Mouse (Mus musculus) embryonic fibroblast, embryonic 13.5 days (primary cell): Measurements from ENCODE around the gene Pck1. TPM values are rescaled to one million over a fixed set of nuclear protein-coding genes. Genes with fewer than 3 reads are reported as not detected.

Source experiments
- H3K27ac ChIP-seq: 2 replicates; pipeline ENCODE4 v1.5.1; 2012; ENCODE audit warnings: low read length, control low read depth, inconsistent platforms; ENCODE audit not compliant: insufficient read depth
- H3K4me1 ChIP-seq: 2 replicates; pipeline ENCODE4 v1.6.1; 2011; ENCODE audit warnings: low read length; ENCODE audit not compliant: control insufficient read depth, insufficient read depth
- H3K4me3 ChIP-seq: 2 replicates; pipeline ENCODE4 v1.5.1; 2011; ENCODE audit warnings: mild to moderate bottlenecking, control low read depth, low read length; ENCODE audit not compliant: insufficient read depth
- CTCF ChIP-seq: IDR thresholded peaks from 2 replicates; pipeline ENCODE4 v1.5.1; 2011; ENCODE audit warnings: mild to moderate bottlenecking, control low read depth, low read length, moderate library complexity, borderline replicate concordance; ENCODE audit not compliant: insufficient read depth
- POLR2A ChIP-seq: IDR thresholded peaks from 2 replicates; pipeline ENCODE4 v1.6.1; 2011; ENCODE audit warnings: low read depth, mild to moderate bottlenecking, control low read depth, low read length, moderate library complexity
- polyA plus RNA-seq: library from polyadenylated mRNA; stranded (reverse); fragments of >200 nt; gene quantifications from 2 replicates; pipeline ENCODE4 v1.2.4, GENCODE M21; 2011; ENCODE audit warnings: low read depth; ENCODE audit not compliant: missing spikeins, insufficient read length

Pck1 gene
- polyA plus RNA-seq, 1 experiment = not detected

DNA sequence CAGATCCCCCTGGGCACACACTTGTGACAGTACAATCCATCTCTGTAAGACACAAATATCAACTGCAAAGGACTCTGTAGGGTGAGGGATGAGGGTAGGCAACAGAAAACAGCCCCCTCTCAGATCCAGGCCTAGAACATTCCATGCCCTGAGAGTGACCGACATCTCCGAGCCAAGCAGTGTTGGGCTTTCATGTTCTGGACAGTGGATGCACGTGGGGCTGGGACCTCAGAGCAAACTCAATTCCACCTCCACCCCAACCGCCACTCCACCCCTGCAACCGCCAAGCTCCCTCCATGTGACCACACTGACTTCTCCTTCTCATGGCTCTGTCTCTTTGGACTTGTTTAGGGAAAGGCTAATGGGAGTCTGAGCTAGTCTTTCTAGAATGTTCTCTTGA is 19.1 kb downstream of the Pck1 start:
- no peak overlapping the region for H3K4me3 ChIP-seq
- no peaks in the 10 kb centered on the region for H3K4me1 ChIP-seq
- no peak overlapping the region for H3K27ac ChIP-seq
- TF ChIP-seq CTCF = no peak
- no peak for TF ChIP-seq POLR2A

DNA sequence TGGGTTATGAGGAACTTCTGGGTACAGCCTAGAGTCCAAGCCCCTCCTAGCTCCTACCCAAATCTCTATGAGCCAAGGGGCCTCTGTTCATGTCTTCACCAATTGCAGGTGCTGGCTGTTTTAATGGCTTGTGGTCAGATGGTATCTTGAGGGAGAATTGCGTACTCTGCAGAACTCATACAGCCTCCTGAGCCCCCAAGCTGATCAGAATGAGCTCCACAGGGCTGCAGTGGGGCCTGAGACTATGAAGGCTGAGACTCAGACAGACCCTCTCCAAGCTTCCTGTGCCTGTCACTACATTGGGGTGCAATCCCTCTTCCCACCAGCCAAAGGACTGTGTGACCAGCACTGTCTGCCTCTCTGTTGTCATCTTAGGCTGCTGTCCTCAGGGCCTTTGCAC is 19.5 kb downstream of the Pck1 start:
- Histone ChIP-seq H3K4me1 (no peaks in the 10 kb centered on the region), H3K4me3 (no peak overlapping the region), H3K27ac (no peak overlapping the region)
- TF ChIP-seq CTCF = no peak
- TF ChIP-seq POLR2A = no peak

DNA sequence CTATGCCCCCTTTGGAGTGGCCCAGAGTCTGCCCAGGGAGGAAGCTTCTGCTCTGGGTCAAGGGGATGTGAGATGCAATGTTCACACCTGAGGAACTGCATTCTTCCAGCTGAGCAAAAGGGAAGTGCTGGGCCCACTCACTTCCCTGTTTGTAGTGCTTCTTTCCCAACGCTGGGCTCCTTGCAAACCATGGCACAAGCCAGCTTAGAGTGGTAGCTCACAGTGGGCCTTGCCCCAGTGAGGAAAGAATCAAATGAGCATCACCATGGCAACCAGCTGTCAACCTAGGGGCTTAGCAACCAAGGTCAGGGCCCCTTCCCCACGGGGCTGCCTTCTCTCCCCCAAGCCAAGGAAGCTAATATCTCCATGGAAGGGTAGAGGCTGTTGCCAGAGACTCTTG is 20.2 kb downstream of the Pck1 start:
- no peak for TF ChIP-seq POLR2A
- H3K4me1 ChIP-seq = no peaks in the 10 kb centered on the region
- H3K4me3 ChIP-seq = no peak overlapping the region
- H3K27ac ChIP-seq = no peak overlapping the region

DNA sequence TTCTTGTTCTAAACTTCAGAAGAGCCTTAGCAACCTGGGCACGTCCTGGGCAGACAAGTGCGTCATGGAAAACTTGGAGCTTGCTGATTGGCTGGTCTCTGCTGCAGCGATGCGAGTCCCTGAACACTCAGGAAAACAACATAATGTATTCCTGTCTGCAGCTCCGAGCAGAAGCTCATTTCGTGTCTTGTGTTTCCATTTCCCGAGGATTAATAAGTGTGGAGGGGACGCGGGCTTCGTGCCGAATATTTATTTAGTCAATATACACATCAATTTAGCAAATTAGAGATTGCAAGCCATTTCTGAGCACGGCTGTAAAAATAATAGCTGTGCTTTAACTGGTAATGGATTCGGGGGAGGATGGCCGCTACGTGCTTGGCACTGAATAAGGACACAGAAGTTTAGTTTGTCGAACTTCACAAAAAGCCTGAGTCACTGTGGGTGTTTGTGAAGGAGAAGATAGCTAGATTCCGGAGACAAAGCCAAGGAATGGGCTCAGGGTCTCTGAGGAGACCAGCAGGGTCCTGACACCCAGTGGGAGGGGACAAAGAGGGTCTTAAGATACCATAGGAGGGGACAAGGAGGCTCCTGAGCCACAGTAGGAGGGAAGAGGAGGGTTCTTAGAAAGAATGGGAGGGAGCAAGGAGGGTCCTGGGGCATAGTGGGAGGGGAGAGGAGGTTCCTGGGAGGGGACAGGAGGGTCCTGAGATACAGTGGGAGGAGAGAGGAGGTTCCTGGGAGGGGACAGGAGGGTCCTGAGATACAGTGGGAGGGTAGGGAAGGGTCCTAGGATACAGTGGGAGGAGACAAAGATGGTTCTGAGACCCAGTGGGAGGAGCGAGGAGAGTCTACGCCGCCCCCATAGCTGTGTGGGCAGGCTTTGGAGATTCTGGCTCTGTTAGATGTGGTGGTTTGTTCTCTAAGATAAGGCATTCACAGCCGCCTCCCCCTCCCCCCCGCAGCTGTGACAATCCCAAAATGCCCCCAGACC is 21.0 kb downstream of the Pck1 start:
- H3K4me3 ChIP-seq = no peak overlapping the region
- H3K4me1 ChIP-seq = no peaks in the 10 kb centered on the region
- TF ChIP-seq CTCF (no peak), POLR2A (no peak; the same call in 1 of the 2 replicates)
- H3K27ac ChIP-seq = peak overlapping the region; percentile 35; the same call in 1 of the 2 replicates

DNA sequence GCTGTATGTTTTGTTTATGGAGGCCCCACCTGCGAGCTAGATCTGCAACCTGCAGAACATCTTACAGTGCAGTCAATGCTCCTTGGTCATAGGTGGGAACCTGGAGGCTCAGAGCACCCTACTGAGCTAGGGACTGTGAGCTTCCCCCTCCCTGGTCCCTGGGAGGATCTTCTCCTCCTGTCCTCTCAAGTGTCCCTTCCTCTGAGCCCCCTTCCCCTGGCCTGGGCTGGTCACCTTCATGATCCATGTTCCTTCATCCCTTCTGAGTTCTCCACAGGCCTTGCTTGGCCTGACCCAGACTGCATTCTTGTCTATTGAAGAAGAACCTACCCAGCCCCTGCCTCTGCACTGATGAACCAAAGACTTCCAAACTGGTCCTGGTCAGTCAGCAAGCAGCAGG is 21.7 kb downstream of the Pck1 start:
- TF ChIP-seq CTCF = no peak
- no peak for TF ChIP-seq POLR2A
- no peaks in the 10 kb centered on the region for H3K4me1 ChIP-seq
- H3K4me3 ChIP-seq = no peak overlapping the region
- H3K27ac ChIP-seq = no peak overlapping the region

DNA sequence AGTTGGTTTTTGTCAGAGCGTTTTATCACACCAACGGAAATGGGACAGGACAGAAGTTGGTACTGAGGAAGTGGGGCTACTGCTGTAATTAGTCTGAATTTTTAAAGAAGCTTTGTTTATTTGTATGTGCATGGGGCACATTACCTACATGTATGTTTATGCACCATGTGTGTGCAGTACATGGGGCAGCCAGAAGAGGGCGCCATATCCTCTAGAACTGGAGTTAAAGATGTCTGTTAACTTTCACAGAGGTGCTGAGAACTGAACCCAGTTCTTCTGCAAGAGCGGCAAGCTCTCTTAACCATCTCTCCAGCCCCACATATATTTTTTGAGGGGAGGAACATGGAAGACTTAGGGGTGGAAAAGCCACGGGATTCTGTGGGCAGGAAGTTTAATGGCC is 22.9 kb downstream of the Pck1 start:
- no peak overlapping the region for H3K4me3 ChIP-seq
- TF ChIP-seq POLR2A (no peak), CTCF (no peak)
- no peak overlapping the region for H3K27ac ChIP-seq
- no peaks in the 10 kb centered on the region for H3K4me1 ChIP-seq

DNA sequence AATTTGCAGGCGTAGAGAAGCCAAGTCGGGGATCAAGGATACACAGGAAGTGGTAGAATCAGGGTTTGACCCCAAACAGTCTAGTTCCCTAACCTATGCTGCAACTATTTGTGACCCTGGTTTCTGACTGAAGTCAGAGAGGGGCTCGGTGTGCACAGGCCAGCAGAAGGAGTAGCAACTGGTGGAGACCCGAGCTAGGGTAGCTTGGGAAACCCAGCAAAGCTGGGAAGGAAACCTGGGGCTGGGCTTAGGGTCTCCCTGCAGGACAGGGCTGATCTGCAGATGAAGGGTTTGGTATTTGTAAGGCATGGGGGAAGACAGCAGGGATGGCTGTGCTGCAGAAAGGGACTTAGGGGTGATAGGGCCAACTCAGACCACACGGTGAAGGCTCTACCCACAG is 24.6 kb downstream of the Pck1 start:
- Histone ChIP-seq H3K27ac (no peak overlapping the region), H3K4me3 (no peak overlapping the region), H3K4me1 (no peaks in the 10 kb centered on the region)
- TF ChIP-seq POLR2A (no peak), CTCF (no peak)

DNA sequence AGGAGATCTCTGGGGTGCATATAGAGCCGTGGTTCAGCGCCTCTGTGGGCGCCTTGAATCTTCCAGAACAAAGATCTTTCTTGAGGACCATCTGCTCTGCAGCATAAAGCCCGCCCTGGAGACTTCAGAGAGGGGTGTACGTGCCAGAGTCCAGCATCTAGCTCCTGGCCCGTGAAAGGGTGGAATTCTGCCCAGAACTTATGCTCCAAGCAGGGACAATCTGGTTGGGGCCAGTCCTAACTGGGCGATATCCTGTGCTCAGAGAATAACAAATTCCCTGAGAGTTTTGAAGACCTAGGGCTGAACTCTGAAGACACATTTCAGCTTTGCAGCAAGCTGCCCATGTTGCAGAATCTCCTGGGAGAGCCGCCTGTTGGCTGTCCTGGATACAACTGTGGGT is 25.1 kb downstream of the Pck1 start:
- Histone ChIP-seq H3K4me3 (no peak overlapping the region), H3K4me1 (no peaks in the 10 kb centered on the region), H3K27ac (no peak overlapping the region)
- TF ChIP-seq CTCF (no peak), POLR2A (no peak)

DNA sequence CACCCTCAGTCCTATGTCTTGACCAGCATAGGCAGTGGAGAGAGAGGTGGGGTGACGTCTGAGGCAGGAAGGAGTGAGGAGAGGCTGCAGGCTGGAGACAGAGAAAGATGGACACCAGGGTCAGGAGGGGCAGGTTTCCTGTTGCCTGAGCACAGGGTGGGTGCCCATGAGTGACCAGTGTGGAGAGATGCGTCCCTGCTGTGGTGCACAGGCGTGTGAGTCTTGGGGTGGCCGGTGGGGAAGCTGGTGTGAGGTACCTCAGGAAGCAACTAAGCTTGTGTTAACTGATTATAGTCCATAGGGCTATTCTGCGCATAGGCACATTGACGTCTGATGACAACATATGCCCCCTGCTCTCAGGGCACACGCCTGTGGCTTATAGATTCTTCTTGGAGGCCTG is 26.2 kb downstream of the Pck1 start:
- H3K27ac ChIP-seq = no peak overlapping the region

DNA sequence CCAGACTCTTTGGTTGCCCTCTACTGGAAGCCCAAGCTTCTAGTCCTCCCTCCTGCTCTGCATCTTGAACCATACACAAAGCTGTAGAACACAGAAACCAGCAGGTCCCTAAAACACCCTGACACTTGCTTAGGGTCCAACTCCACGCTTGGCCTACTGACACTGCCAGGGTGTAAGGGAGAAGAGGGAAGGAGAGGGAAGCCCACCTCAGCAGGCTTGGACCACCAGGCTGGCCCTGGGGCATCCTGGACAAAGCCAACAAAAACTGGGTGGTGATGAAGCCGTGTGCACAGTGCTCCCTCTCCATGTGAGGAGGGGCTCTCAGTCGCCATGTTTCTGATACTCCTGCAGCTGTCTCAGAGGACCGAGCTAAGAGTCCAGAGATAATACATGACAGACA is 27.2 kb downstream of the Pck1 start:
- TF ChIP-seq POLR2A (no peak), CTCF (no peak)
- H3K27ac ChIP-seq = no peak overlapping the region
- H3K4me1 ChIP-seq = no peaks in the 10 kb centered on the region
- H3K4me3 ChIP-seq = no peak overlapping the region

More for the DNA sequence above, 26.2 kb downstream of the Pck1 start:
- H3K4me3 ChIP-seq = no peak overlapping the region
- TF ChIP-seq CTCF (no peak), POLR2A (no peak)
- H3K4me1 ChIP-seq = no peaks in the 10 kb centered on the region
